Mouse (Mus musculus) forebrain, embryonic 15.5 days (tissue): ENCODE results near the gene Serac1. TPM values are rescaled to one million over a fixed set of nuclear protein-coding genes. Genes with fewer than 3 reads are reported as not detected.

Experiments used
- ATAC-seq: fragments of 200-750 bp; cut with Nextera tagmentation; replicated peaks from 2 replicates; pipeline ENCODE4 v1.8.0; 2017; ENCODE audit warnings: mild to moderate bottlenecking, moderate TSS enrichment, moderate library complexity
- H3K27ac ChIP-seq: fragments of 300-500 bp; sonication (generic); replicated peaks from 2 replicates; pipeline ENCODE4 v1.5.1; 2015; ENCODE audit warnings: mild to moderate bottlenecking, inconsistent platforms
- H3K27me3 ChIP-seq: fragments of 300-500 bp; sonication (generic); 2 replicates; pipeline ENCODE4 v1.6.1; 2015; ENCODE audit warnings: inconsistent platforms
- H3K36me3 ChIP-seq: fragments of 300-500 bp; sonication (generic); 2 replicates; pipeline ENCODE4 v1.6.1; 2015; ENCODE audit warnings: mild to moderate bottlenecking, inconsistent platforms
- H3K4me1 ChIP-seq: fragments of 300-500 bp; sonication (generic); 2 replicates; pipeline ENCODE4 v1.6.1; 2015; ENCODE audit warnings: inconsistent platforms
- H3K4me2 ChIP-seq: fragments of 300-500 bp; sonication (generic); replicated peaks from 2 replicates; pipeline ENCODE4 v1.6.1; 2015; ENCODE audit warnings: mild to moderate bottlenecking, inconsistent platforms
- H3K4me3 ChIP-seq: fragments of 300-500 bp; sonication (generic); 2 replicates; pipeline ENCODE4 v1.5.1; 2015; ENCODE audit warnings: mild to moderate bottlenecking, inconsistent platforms
- H3K9ac ChIP-seq: fragments of 300-500 bp; sonication (generic); replicated peaks from 2 replicates; pipeline ENCODE4 v1.6.1; 2015; ENCODE audit warnings: mild to moderate bottlenecking, inconsistent platforms
- H3K9me3 ChIP-seq: fragments of 300-500 bp; sonication (generic); 2 replicates; pipeline ENCODE4 v1.6.1; 2016; ENCODE audit warnings: inconsistent platforms
- WGBS: fragments of 180-500 bp; shearing (Covaris S2); methylation state at CpG from one replicate; pipeline ENCODE4 v1.1.7; 2015; ENCODE audit warnings: mixed read lengths; 5-methylcytosine and 5-hydroxymethylcytosine counted together
- polyA plus RNA-seq: library from polyadenylated mRNA; unstranded; fragments of >200 nt; fragmentation: Nextera tagmentation; extraction: Ambion mirVana; gene quantifications from 2 replicates; pipeline ENCODE4 v1.2.1, GENCODE M21; 2015

Gene Serac1
- polyA plus RNA-seq, 1 experiment from 2014 or later = 12.1 TPM

DNA sequence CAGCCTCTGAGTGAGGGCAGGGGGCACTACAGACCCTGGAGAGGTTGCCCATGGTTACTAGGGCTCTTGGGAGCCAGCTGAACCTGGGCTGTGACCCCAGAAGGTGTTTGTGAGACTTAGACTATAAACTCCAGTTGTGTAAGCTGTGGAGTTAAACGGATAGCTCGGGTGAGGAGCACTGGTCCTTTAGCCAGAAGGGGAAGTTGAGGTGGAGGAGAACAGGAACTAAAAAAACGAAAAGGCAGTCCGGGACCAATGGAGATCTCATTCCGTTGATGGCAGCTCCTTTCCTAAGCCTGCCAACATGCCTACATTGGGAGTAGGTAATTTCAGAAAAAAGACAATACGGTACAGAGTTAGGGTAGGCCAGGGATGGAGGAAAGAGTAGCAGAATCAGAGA is 78.2 kb downstream of the Serac1 start:
- Histone ChIP-seq H3K9ac (no peak overlapping the region), H3K36me3 (no peaks in the 10 kb centered on the region), H3K27ac (no peak overlapping the region), H3K4me1 (peaks cover 14% of the 10 kb centered on the region), H3K4me3 (no peak overlapping the region), H3K9me3 (no peaks in the 10 kb centered on the region), H3K4me2 (no peak overlapping the region), H3K27me3 (no peaks in the 10 kb centered on the region)
- WGBS = 84% methylated on average over 6 of the region's 6 CpGs
- no peak for ATAC-seq

GRCm38 (mm10) chr17:6000864-6001319 is 78.6 kb downstream of the Serac1 start:
- WGBS = 91% methylated on average over 8 of the region's 8 CpGs
- H3K9me3 ChIP-seq = no peaks in the 10 kb centered on the region
- no peak for ATAC-seq

DNA sequence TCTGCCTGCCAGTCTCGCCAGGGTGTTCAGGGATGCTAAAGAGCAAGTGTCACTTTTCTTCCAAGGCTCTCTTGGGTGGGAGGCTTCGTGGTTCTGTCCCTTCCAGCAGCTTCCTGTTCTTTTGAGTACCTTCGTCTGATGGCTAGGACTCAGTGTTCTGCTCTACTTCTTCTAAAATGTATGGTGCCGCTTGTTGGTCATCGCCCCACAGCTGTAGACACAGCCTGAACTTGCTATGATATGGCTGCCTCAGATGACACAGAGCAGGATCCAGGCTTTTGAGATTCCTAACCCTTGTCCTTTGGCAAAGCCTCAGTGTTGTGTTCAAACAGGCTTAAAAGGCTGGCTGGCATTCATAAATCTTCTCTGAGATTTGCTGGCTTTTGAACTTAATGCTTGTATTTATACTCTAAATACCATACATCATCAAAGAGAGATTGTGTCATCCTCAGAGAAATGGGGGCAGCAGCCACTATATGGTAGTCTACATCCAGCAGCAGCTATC is 80.5 kb downstream of the Serac1 start:
- Histone ChIP-seq H3K36me3 (no peaks in the 10 kb centered on the region), H3K9ac (no peak overlapping the region), H3K4me3 (no peak overlapping the region), H3K4me1 (no peaks in the 10 kb centered on the region), H3K4me2 (no peak overlapping the region), H3K9me3 (no peaks in the 10 kb centered on the region), H3K27ac (no peak overlapping the region), H3K27me3 (no peaks in the 10 kb centered on the region)
- WGBS = 81% methylated on average over 5 of the region's 5 CpGs
- no peak for ATAC-seq

More at GRCm38 (mm10) chr17:6000864-6001319, 78.6 kb downstream of the Serac1 start:
- Histone ChIP-seq H3K4me3 (no peak overlapping the region), H3K4me1 (peaks cover 9% of the 10 kb centered on the region), H3K36me3 (no peaks in the 10 kb centered on the region), H3K27me3 (no peaks in the 10 kb centered on the region), H3K27ac (no peak overlapping the region), H3K4me2 (no peak overlapping the region), H3K9ac (no peak overlapping the region)

DNA sequence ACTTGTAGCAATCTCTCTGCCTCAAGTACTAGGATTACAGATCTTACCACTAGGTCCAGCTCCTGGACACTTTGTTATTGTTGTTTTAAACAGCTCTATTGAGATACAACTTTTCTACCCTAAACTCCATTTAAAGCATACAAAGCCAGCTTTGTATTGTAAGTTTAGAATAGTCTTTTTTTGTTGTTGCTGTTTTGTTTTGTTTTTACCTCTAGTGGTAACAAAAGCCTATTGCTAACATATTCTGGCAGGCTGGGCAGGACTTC is 81.4 kb downstream of the Serac1 start:
- H3K27ac ChIP-seq = no peak overlapping the region
- H3K9ac ChIP-seq = no peak overlapping the region
- H3K4me3 ChIP-seq = no peak overlapping the region
- no peak overlapping the region for H3K4me2 ChIP-seq
- H3K9me3 ChIP-seq = no peaks in the 10 kb centered on the region
- no peaks in the 10 kb centered on the region for H3K27me3 ChIP-seq
- H3K4me1 ChIP-seq = no peaks in the 10 kb centered on the region
- no peaks in the 10 kb centered on the region for H3K36me3 ChIP-seq
- no peak for ATAC-seq

DNA sequence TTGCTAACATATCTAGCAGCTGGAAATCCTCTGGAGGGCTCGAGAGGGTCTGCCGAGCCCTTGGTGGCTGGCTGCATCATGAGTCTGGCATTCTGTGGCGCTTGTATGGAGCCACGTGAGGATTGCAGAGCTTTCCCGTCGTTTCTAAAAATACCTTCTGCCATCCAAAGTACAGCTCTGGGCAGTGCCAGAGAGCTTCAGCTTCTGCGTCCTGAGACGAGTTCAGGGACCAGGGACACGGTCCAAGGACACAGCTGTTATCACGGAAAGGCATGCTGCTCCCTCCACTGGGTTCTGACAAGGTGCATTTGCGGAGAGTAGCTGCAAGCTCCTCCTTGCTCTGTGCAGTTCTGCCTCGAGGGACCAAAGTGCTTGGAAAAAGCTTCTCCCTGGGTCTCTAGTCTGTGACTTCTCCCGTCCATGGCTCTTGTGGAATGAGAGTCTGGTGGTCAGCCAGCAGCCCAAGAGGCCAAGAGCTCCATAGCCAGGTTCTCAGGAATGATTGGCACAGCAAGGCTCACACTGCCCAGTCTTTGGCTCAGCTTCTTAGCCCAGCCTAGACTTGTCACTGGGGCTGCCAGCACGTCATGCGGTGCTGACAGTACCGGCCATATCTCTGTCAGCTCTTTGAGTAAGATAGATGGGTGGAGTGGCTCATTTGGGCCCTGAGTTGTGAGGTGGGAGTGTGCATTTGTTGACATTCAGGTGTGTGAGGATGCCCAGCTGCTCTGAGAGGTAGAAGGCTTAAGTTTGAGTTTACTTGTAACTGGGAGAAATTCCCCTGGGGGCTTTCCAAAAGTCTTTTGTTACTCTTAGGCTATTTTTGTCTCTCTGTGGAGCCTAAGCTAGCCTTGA is 81.9 kb downstream of the Serac1 start:
- H3K9me3 ChIP-seq = no peaks in the 10 kb centered on the region
- H3K4me2 ChIP-seq = no peak overlapping the region
- no peaks in the 10 kb centered on the region for H3K27me3 ChIP-seq
- H3K36me3 ChIP-seq = no peaks in the 10 kb centered on the region
- 76% methylated on average over 16 of the region's 16 CpGs for WGBS
- no peak overlapping the region for H3K9ac ChIP-seq
- no peak overlapping the region for H3K27ac ChIP-seq
- no peaks in the 10 kb centered on the region for H3K4me1 ChIP-seq
- ATAC-seq = no peak
- no peak overlapping the region for H3K4me3 ChIP-seq

DNA sequence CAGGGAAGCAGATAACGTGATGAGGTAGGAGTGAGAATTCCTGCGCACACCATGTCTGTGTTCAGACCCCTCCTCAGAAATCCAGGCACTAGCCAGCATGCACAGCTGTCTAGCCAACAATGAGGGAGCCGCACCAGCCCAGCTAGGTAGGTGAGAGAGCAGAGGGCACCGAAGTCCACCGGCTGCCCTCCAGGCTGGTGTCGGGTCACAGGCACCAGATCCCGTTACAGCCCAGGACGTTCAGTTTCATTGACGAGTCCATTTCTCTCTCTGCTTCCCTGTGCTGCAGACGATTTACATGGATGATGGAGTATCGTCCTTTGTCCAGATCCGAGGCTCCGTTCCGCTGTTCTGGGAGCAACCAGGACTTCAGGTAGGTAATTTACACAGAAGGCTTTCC is 83.0 kb downstream of the Serac1 start:
- 88% methylated on average over 14 of the region's 14 CpGs for WGBS
- Histone ChIP-seq H3K4me3 (no peak overlapping the region), H3K4me1 (no peaks in the 10 kb centered on the region), H3K4me2 (no peak overlapping the region), H3K9me3 (no peaks in the 10 kb centered on the region), H3K27me3 (no peaks in the 10 kb centered on the region), H3K36me3 (no peaks in the 10 kb centered on the region), H3K27ac (no peak overlapping the region), H3K9ac (no peak overlapping the region)
- ATAC-seq = no peak

DNA sequence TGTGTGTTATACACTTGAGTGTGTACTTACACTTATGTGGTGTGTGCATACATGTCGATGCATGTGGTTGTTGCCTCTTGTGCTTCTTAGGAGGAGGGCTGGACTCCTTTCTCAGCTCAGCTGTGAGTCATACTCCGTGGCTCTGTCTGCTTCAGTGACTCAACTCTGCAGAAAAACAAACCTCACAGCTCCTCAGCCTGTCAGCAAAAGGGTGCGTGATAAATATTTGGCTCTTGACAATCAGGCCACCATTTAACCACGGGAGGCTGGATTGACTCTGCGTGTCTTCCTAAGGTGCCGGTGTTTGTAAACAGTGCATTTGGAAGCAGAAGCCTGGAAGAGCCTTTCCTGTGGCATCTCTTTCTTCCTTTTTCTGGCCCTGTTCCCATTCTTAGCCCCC is 84.9 kb downstream of the Serac1 start:
- Histone ChIP-seq H3K9ac (no peak overlapping the region), H3K4me2 (no peak overlapping the region), H3K4me1 (no peaks in the 10 kb centered on the region), H3K27ac (no peak overlapping the region), H3K36me3 (no peaks in the 10 kb centered on the region), H3K27me3 (no peaks in the 10 kb centered on the region), H3K9me3 (no peaks in the 10 kb centered on the region), H3K4me3 (no peak overlapping the region)
- ATAC-seq = no peak
- 73% methylated on average over 6 of the region's 6 CpGs for WGBS

- H3K4me2 ChIP-seq = no peak overlapping the region
- no peaks in the 10 kb centered on the region for H3K36me3 ChIP-seq
- H3K4me1 ChIP-seq = no peaks in the 10 kb centered on the region
- H3K4me3 ChIP-seq = no peak overlapping the region
- no peaks in the 10 kb centered on the region for H3K27me3 ChIP-seq
- ATAC-seq = no peak
- H3K9me3 ChIP-seq = no peaks in the 10 kb centered on the region
- WGBS = 66% methylated on average over 3 of the region's 3 CpGs
- no peak overlapping the region for H3K9ac ChIP-seq
- no peak overlapping the region for H3K27ac ChIP-seq
These were observed 85.8 kb downstream of the Serac1 start for GRCm38 (mm10) chr17:5993581-5994260.

GRCm38 (mm10) chr17:5992866-5993580 is 86.5 kb downstream of the Serac1 start:
- Histone ChIP-seq H3K4me3 (no peak overlapping the region), H3K4me1 (no peaks in the 10 kb centered on the region), H3K27me3 (no peaks in the 10 kb centered on the region), H3K4me2 (no peak overlapping the region), H3K36me3 (no peaks in the 10 kb centered on the region), H3K9me3 (no peaks in the 10 kb centered on the region), H3K27ac (no peak overlapping the region), H3K9ac (no peak overlapping the region)
- ATAC-seq = no peak
- 83% methylated on average over 5 of the region's 5 CpGs for WGBS

Other genes with a start within 250 kb of the Serac1 start
- gene Snx9, start 238.4 kb downstream of the Serac1 start, polyA plus RNA-seq = 5.9 and 6.9 TPM in 2 replicates
- 0.81 and 1.4 TPM in 2 replicates for gene Synj2, start 138.5 kb downstream of the Serac1 start, polyA plus RNA-seq
- 209 and 214 TPM in 2 replicates for gene Gtf2h5, start within 50 bp of the Serac1 start, polyA plus RNA-seq
- 140 and 152 TPM in 2 replicates for gene Tulp4, start 26.7 kb upstream of the Serac1 start, polyA plus RNA-seq
- gene Tmem181a, start 177.1 kb upstream of the Serac1 start, polyA plus RNA-seq = 38.2 and 40.1 TPM in 2 replicates
- gene Dynlt1a, start 237.8 kb upstream of the Serac1 start, polyA plus RNA-seq = 39.4 and 40.1 TPM in 2 replicates